Mouse (Mus musculus) MEL (cell line): ENCODE measurements around the gene Gbp9. TPM values are rescaled to one million over a fixed set of nuclear protein-coding genes. Genes with fewer than 3 reads are reported as not detected.
"Not testable (repeated sequence)": the region's sequence is repeated elsewhere in the genome, so short reads cannot be mapped to it uniquely, and the experiment has no call there.

Experiments used
- DNase-seq: peaks from one replicate; pipeline ENCODE4 v3.0.0; 2011; ENCODE audit warnings: low read depth, low spot score
- H3K27ac ChIP-seq: 2 replicates; pipeline ENCODE4 v1.5.1; 2012; ENCODE audit warnings: low read depth, mild to moderate bottlenecking, control low read depth, low read length, moderate library complexity; ENCODE audit not compliant: control insufficient read depth
- H3K27me3 ChIP-seq, 2 experiments: fragments of 150-350 bp in 1 of 2; sonication (generic) in 1 of 2; 2 replicates each; pipeline ENCODE4 v1.6.1; 2012; ENCODE audit warnings: low read length in 2 of 2, mild to moderate bottlenecking in 2 of 2, improper control_type of control experiment in 1 of 2, moderate library complexity in 1 of 2; ENCODE audit not compliant: insufficient read depth in 2 of 2, control insufficient read depth in 1 of 2
- H3K36me3 ChIP-seq, 2 experiments: 2 replicates each; pipeline ENCODE4 v1.6.1; 2012 to 2014; ENCODE audit warnings: low read length in 2 of 2, improper control_type of control experiment in 1 of 2, inconsistent platforms in 1 of 2, mild to moderate bottlenecking in 1 of 2; ENCODE audit not compliant: insufficient read depth in 2 of 2, control insufficient read depth in 1 of 2
- H3K4me1 ChIP-seq, 2 experiments: fragments of 150-350 bp in 1 of 2; sonication (generic) in 1 of 2; 2 replicates each; pipeline ENCODE4 v1.6.1; 2012; ENCODE audit warnings: low read length in 2 of 2, improper control_type of control experiment in 1 of 2, mild to moderate bottlenecking in 1 of 2; ENCODE audit not compliant: insufficient read depth in 2 of 2, control insufficient read depth in 1 of 2
- H3K4me3 ChIP-seq, 2 experiments: fragments of 150-350 bp in 1 of 2; sonication (generic) in 1 of 2; 2 replicates each; pipeline ENCODE4 v1.5.1; 2012; ENCODE audit warnings: low read depth in 2 of 2, low read length in 2 of 2, mild to moderate bottlenecking in 2 of 2, moderate library complexity in 2 of 2, control low read depth in 1 of 2, improper control_type of control experiment in 1 of 2; ENCODE audit not compliant: control insufficient read depth in 1 of 2, insufficient read depth in 1 of 2
- H3K79me2 ChIP-seq: 2 replicates; pipeline ENCODE4 v1.6.1; 2012; ENCODE audit warnings: mild to moderate bottlenecking, low read length, moderate library complexity; ENCODE audit not compliant: control insufficient read depth, poor library complexity, insufficient read depth
- H3K9ac ChIP-seq: 2 replicates; pipeline ENCODE4 v1.6.1; 2012; ENCODE audit warnings: low read depth, mild to moderate bottlenecking, control low read depth, low read length, moderate library complexity; ENCODE audit not compliant: control insufficient read depth, poor library complexity, severe bottlenecking
- H3K9me3 ChIP-seq: fragments of 150-350 bp; sonication (generic); replicated peaks from 2 replicates; pipeline ENCODE4 v1.6.1; 2012; ENCODE audit warnings: mild to moderate bottlenecking, low read length, improper control_type of control experiment, moderate library complexity; ENCODE audit not compliant: insufficient read depth
- BHLHE40 ChIP-seq: IDR thresholded peaks from 2 replicates; pipeline ENCODE4 v1.6.1; 2012; ENCODE audit warnings: low read depth, mild to moderate bottlenecking, inconsistent platforms, low read length, improper control_type of control experiment, borderline replicate concordance
- CHD1 ChIP-seq: IDR thresholded peaks from 2 replicates; pipeline ENCODE4 v1.6.1; 2012; ENCODE audit warnings: low read depth, mild to moderate bottlenecking, inconsistent platforms, low read length, improper control_type of control experiment
- CHD2 ChIP-seq: IDR thresholded peaks from 2 replicates; pipeline ENCODE4 v1.6.1; 2011; ENCODE audit warnings: low read length, improper control_type of control experiment
- ETS1 ChIP-seq: IDR thresholded peaks from 2 replicates; pipeline ENCODE4 v1.6.1; 2012; ENCODE audit warnings: low read depth, mild to moderate bottlenecking, inconsistent platforms, low read length, improper control_type of control experiment, moderate library complexity
- GATA1 ChIP-seq: IDR thresholded peaks from 2 replicates; pipeline ENCODE4 v1.6.1; 2011; ENCODE audit warnings: low read depth, low read length, improper control_type of control experiment
- MYC ChIP-seq: IDR thresholded peaks from 2 replicates; pipeline ENCODE4 v1.6.1; 2011; ENCODE audit warnings: low read depth, mild to moderate bottlenecking, low read length, improper control_type of control experiment, moderate library complexity
- POLR2AphosphoS5 ChIP-seq: IDR thresholded peaks from 2 replicates; pipeline ENCODE4 v1.6.1; 2012; ENCODE audit warnings: low read depth, borderline replicate concordance, mild to moderate bottlenecking, inconsistent platforms, low read length, moderate library complexity, mixed read lengths
- TAL1 ChIP-seq: IDR thresholded peaks from 2 replicates; pipeline ENCODE4 v1.6.1; 2012; ENCODE audit warnings: mild to moderate bottlenecking, inconsistent platforms, low read length, moderate library complexity, mixed read lengths
- UBTF ChIP-seq: IDR thresholded peaks from 2 replicates; pipeline ENCODE4 v1.6.1; 2012; ENCODE audit warnings: low read depth, mild to moderate bottlenecking, inconsistent platforms, low read length, improper control_type of control experiment, moderate library complexity, borderline replicate concordance; ENCODE audit not compliant: insufficient read depth
- ZC3H11A ChIP-seq: IDR thresholded peaks from 2 replicates; pipeline ENCODE4 v1.6.1; 2012; ENCODE audit warnings: low read depth, mild to moderate bottlenecking, inconsistent platforms, low read length, improper control_type of control experiment
- ZMIZ1 ChIP-seq: IDR thresholded peaks from 2 replicates; pipeline ENCODE4 v1.6.1; 2012; ENCODE audit warnings: low read depth, mild to moderate bottlenecking, inconsistent platforms, low read length, improper control_type of control experiment, moderate library complexity
- ZNF384 ChIP-seq: IDR thresholded peaks from 2 replicates; pipeline ENCODE4 v1.6.1; 2012; ENCODE audit warnings: low read depth, mild to moderate bottlenecking, inconsistent platforms, low read length, improper control_type of control experiment
- polyA plus RNA-seq, 2 experiments: library from polyadenylated mRNA; stranded (reverse) in 1 of 2; unstranded in 1 of 2; fragments of >175 nt in 1 of 2; fragments of >200 nt in 1 of 2; gene quantifications; 2 replicates each; pipeline versions ENCODE4 v1.2.1 to v1.2.4; 2012; ENCODE audit warnings: low replicate concordance in 2 of 2, low read depth in 1 of 2; ENCODE audit not compliant: insufficient read length in 2 of 2, insufficient read depth in 1 of 2, missing spikeins in 1 of 2
- total RNA-seq: library from RNA; depleted of rRNA; stranded (reverse); fragments of 300-350 nt; gene quantifications from 2 replicates; pipeline ENCODE4 v1.2.3, GENCODE M21; 2012

Gene Gbp9
- total and polyA plus RNA-seq, 3 experiments, result 0.10 to 0.19 TPM; not detected in 1

GRCm38 (mm10) chr5:105138906-105139305 lies 433 bp downstream of the Gbp9 start:
- H3K9me3 ChIP-seq, result no peaks in the 10 kb centered on the region
- no peaks in the 10 kb centered on the region for H3K36me3 ChIP-seq
- H3K4me3 ChIP-seq, result no peak overlapping the region
- no peaks in the 10 kb centered on the region for H3K4me1 ChIP-seq
- TF ChIP-seq ZMIZ1, result no peak
- TF ChIP-seq POLR2AphosphoS5, result no peak
- no peak for TF ChIP-seq TAL1
- TF ChIP-seq MYC, result no peak
- no peak for TF ChIP-seq ZNF384
- no peak for TF ChIP-seq ETS1
- no peak for TF ChIP-seq ZC3H11A
- TF ChIP-seq CHD2, result no peak
- TF ChIP-seq BHLHE40, result no peak
- no peak for TF ChIP-seq UBTF
- TF ChIP-seq GATA1, result no peak
- no peak for TF ChIP-seq CHD1
- DNase-seq, result no peak
- H3K27ac ChIP-seq, result no peak overlapping the region
- no peak overlapping the region for H3K9ac ChIP-seq
- no peaks in the 10 kb centered on the region for H3K79me2 ChIP-seq
- H3K27me3 ChIP-seq, result no peaks in the 10 kb centered on the region

GRCm38 (mm10) chr5:105136706-105137304 lies 2.5 kb downstream of the Gbp9 start:
- H3K4me3 ChIP-seq, H3K4me1 ChIP-seq: not testable (repeated sequence)

GRCm38 (mm10) chr5:105121731-105122130 lies 17.6 kb downstream of the Gbp9 start:
- H3K27ac ChIP-seq, H3K9ac ChIP-seq, H3K9me3 ChIP-seq, DNase-seq, H3K79me2 ChIP-seq, H3K36me3 ChIP-seq, H3K27me3 ChIP-seq, H3K4me1 ChIP-seq, H3K4me3 ChIP-seq: not testable (repeated sequence)

More at GRCm38 (mm10) chr5:105136706-105137304, 2.5 kb downstream of the Gbp9 start:
- not testable (repeated sequence) for H3K27ac ChIP-seq, DNase-seq, H3K27me3 ChIP-seq, H3K9me3 ChIP-seq, H3K79me2 ChIP-seq, H3K36me3 ChIP-seq, H3K9ac ChIP-seq
